Mouse (Mus musculus): ENCODE data around the gene Bnip2.

GRCm38 (mm10) chr9:70039597-70040385, 50.5 kb downstream of the Bnip2 start:
- TF ChIP-seq POLR2A (IDR thresholded peaks at IDR 0.05; ENCODE audit: borderline replicate concordance, extremely low read depth, insufficient read depth, insufficient read length, poor library complexity, severe bottlenecking) (no peak), CTCF (IDR thresholded peaks at IDR 0.05; ENCODE audit: borderline replicate concordance, extremely low read depth, insufficient read depth, insufficient read length) (no peak)

Data from brain, embryonic 14.5 days (tissue).